ENCODE assay signal across 8 mouse cellular contexts in the genomic region with DNA sequence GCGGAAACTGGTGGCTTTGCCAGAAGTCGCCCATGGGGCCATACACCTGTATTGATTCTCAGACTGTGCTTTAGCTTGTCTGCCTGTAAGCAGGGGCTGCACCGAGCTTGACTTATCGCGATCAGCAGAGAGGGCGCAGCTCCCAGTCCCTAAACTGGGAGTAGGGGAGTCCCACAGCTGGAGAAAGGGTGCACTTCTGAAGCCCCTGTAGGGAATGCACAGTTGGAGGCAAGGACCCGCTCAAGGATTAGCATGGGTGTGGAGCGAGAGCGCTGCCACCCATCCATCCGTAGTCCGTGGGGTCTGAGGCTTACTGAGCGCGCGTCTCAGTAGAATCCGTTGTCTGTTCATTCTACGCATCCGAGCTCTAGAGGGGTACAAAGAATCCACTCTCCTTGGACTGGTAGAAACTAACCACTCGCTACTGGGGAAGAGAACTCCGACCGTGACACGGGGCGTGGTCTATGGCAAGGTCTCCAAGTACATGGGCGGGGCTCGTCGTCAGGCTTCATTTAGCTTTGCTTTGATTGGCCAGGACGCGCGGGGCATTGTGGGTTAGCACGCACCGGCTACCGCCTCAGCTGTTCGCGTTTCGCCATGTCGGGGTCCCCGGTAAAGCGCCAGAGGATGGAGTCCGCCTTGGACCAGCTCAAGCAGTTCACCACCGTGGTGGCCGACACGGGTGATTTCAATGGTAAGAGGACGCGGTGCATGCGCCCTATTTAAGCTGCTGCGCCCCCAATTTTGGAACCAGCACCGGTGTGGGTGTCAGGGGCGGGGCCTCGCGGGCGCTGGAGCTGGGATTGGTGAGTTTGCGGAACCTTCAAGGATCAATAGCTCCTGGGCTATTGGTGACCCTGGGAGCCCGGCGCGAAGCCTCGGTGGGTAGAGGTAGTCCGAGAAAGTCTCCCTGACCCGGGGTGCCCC. TPM values are rescaled to one million over a fixed set of nuclear protein-coding genes. Genes with fewer than 3 reads are reported as not detected.
DNase-seq lines count a peak whose midpoint lies in the region; ATAC-seq lines count a peak whose summit lies in the region.

Gene Taldo1, plus strand, starts transcription at position 575 of the 927 bp plus-strand sequence.

- no peaks in the 10 kb centered on the region for H3K27me3 ChIP-seq in megakaryocyte, embryonic 14.5 days (replicated peaks)

- peak within 1 kb of the TSS; percentile 98 for H3K4me3 ChIP-seq in megakaryocyte, embryonic 14.5 days (replicated peaks)

- H3K9me3 ChIP-seq in megakaryocyte, embryonic 14.5 days: no peaks in the 10 kb centered on the region

- H3K36me3 ChIP-seq in megakaryocyte, embryonic 14.5 days (replicated peaks; ENCODE audit: low read length): peaks cover 18% of the 10 kb centered on the region

- peaks cover 89% of the 10 kb centered on the region for H3K4me1 ChIP-seq in megakaryocyte, embryonic 14.5 days

- peak; percentile 78 for ATAC-seq in common myeloid progenitor, adult 5-6 weeks (replicated peaks; ENCODE audit: low read depth, poor library complexity, severe bottlenecking)

- DNase-seq in WW6 (ENCODE audit: low read depth, low spot score): peak; percentile 88
- peak; percentile 91 for DNase-seq in gastrocnemius, adult 8-10 months (ENCODE audit: low spot score in 2 of 2)
- DNase-seq in hindlimb bud, embryonic 11.5 days (ENCODE audit: extremely low spot score, low read depth, low spot score): peak; percentile 81
- peak; percentile 94 to 95 for DNase-seq in left cerebral cortex, adult 8-10 months (ENCODE audit: low spot score in 2 of 2)
- peak; percentile 97 to 98 for DNase-seq in right cerebral cortex, postnatal 10 days (ENCODE audit: low spot score in 2 of 2)
- DNase-seq in urinary bladder, postnatal 25 days (ENCODE audit: low spot score): peak; percentile 95

RNA-seq across cellular contexts. Expression of gene Taldo1, which starts in this region (rescaled TPM):
- 295 and 302 TPM in 2 replicates for total RNA-seq in common myeloid progenitor, adult 5-6 weeks (2017)
- 10 to 100 TPM; 81.4 to 87.7 (median 84.4) TPM for total RNA-seq in gastrocnemius, adult 8-10 months (2022)
- 100 to 1,000 TPM in 3 of 4 experiments, 10 to 100 TPM in 1; 99.3 to 109 (median 106) TPM for total RNA-seq in left cerebral cortex, adult 8-10 months (2022)
- polyA plus RNA-seq in megakaryocyte, embryonic 14.5 days (2012; ENCODE audit: insufficient read depth, low replicate concordance): 173 and 451 TPM in 2 replicates

Comparison
In these comparisons a context has a peak if more than half of its experiments do, and no peak if none do; other contexts are left out.
1. Peak in every context shown above with its lines: DNase-seq, ATAC-seq and H3K4me3 ChIP-seq.